ENCODE assay signal across 20 mouse cellular contexts in genomic region chr12:24897354-24897753, GRCm38 (mm10).
DNase-seq lines count a peak whose midpoint lies in the region; ATAC-seq and TF ChIP-seq lines count a peak whose summit lies in the region.
"Had no signal": no experiment of that assay in that cellular context is flagged by ENCODE, and none has a peak within 500 bp of the region (broad histone marks: within the 10 kb centered on the region; RNA-seq: fewer than 3 reads in every experiment).

No protein-coding gene starts in this region.

- 0 out of 2 replicates have a peak overlapping the region, but pooled peaks have one; percentile 4 for H3K4me2 ChIP-seq in kidney, embryonic 15.5 days
- H3K4me2 ChIP-seq in kidney, postnatal 0 days (ENCODE audit: low read length), result no peak overlapping the region
- H3K4me2 ChIP-seq: embryonic facial prominence, embryonic 15.5 days; hindbrain, embryonic 12.5 days had no signal

- CTCF ChIA-PET in Patski (lab: Charles Lee), result no interaction called here

- H3K9ac ChIP-seq in kidney, embryonic 15.5 days, result no peak overlapping the region
- no peak overlapping the region for H3K9ac ChIP-seq in kidney, postnatal 0 days (ENCODE audit: low read depth, low read length)
- H3K9ac ChIP-seq: embryonic facial prominence, embryonic 15.5 days; hindbrain, embryonic 12.5 days had no signal

- in situ Hi-C loops in Patski (cut with MboI; ENCODE audit: low pct_unique_long_range_greater_than_20kb), result no loop called here

- peaks cover 13% of the 10 kb centered on the region for H3K36me3 ChIP-seq in kidney, embryonic 15.5 days
- no peaks in the 10 kb centered on the region for H3K36me3 ChIP-seq in kidney, postnatal 0 days (ENCODE audit: insufficient read depth, low read length)

- H3K4me1 ChIP-seq in kidney, embryonic 15.5 days, result peaks cover 48% of the 10 kb centered on the region
- H3K4me1 ChIP-seq in kidney, postnatal 0 days (replicated peaks; ENCODE audit: insufficient read depth, low read length), result peaks cover 16% of the 10 kb centered on the region; the same call in 1 of the 2 replicates

- no peak overlapping the region for H3K4me3 ChIP-seq in kidney, embryonic 15.5 days (replicated peaks)
- H3K4me3 ChIP-seq in kidney, postnatal 0 days (replicated peaks; ENCODE audit: low read depth, low read length), result no peak overlapping the region
- H3K4me3 ChIP-seq: embryonic facial prominence, embryonic 15.5 days; erythroblast, embryonic 14.5 days; forebrain, embryonic 10.5 days; heart, embryonic 10.5 days; hindbrain, embryonic 12.5 days had no signal

- no peak for TF ChIP-seq CTCF in Patski (IDR thresholded peaks at IDR 0.05)
- no peak for TF ChIP-seq CTCF in kidney, postnatal 0 days (IDR thresholded peaks at IDR 0.05; ENCODE audit: low read depth)

- DNase-seq in kidney, adult 18-20 months, result no peak
- peak; percentile 71 for DNase-seq in Patski (ENCODE audit: low read depth, low spot score)
- no peak for DNase-seq in kidney, postnatal 0 days (ENCODE audit: low spot score)
- no peak for DNase-seq in lung, postnatal 10 days
- no peak for DNase-seq in gastrocnemius, postnatal 10 days
- DNase-seq: adrenal gland, postnatal 10 days; cerebellum, adult 11 months; cerebellum, adult 8-10 months; cerebellum, postnatal 14 days; embryo, embryonic 11 days; heart, adult 18-20 months; heart, postnatal 10 days; heart, postnatal 4 days had no signal

- POLR2A ChIA-PET in Patski (lab: Charles Lee), result no interaction called here

- no peaks in the 10 kb centered on the region for H3K9me3 ChIP-seq in kidney, embryonic 15.5 days (replicated peaks)
- no peaks in the 10 kb centered on the region for H3K9me3 ChIP-seq in kidney, postnatal 0 days (replicated peaks; ENCODE audit: low read length)
- H3K9me3 ChIP-seq: embryonic facial prominence, embryonic 15.5 days; forebrain, embryonic 10.5 days; heart, embryonic 10.5 days; hindbrain, embryonic 12.5 days had no signal

- ATAC-seq in kidney, embryonic 15.5 days (replicated peaks; ENCODE audit: low FRiP score), result no peak
- peak; percentile 51 for ATAC-seq in Patski
- ATAC-seq in kidney, postnatal 0 days (replicated peaks; ENCODE audit: low FRiP score, low read depth), result no peak
- ATAC-seq: forebrain, embryonic 14.5 days had no signal

- no peaks in the 10 kb centered on the region for H3K27me3 ChIP-seq in kidney, embryonic 15.5 days
- no peaks in the 10 kb centered on the region for H3K27me3 ChIP-seq in Patski
- no peaks in the 10 kb centered on the region for H3K27me3 ChIP-seq in kidney, postnatal 0 days (ENCODE audit: insufficient read depth, low read length)
- H3K27me3 ChIP-seq: embryonic facial prominence, embryonic 15.5 days; hindbrain, embryonic 12.5 days had no signal

- WGBS in kidney, embryonic 15.5 days, result 53% methylated on average over 4 of the region's 4 CpGs
- 46% methylated on average over 4 of the region's 4 CpGs for WGBS in kidney, postnatal 0 days

- peak overlapping the region; percentile 86 for H3K27ac ChIP-seq in kidney, embryonic 15.5 days
- H3K27ac ChIP-seq in kidney, postnatal 0 days, result peak overlapping the region; percentile 85
- H3K27ac ChIP-seq: embryonic facial prominence, embryonic 15.5 days; forebrain, embryonic 10.5 days; heart, embryonic 10.5 days; hindbrain, embryonic 12.5 days had no signal
